Mouse (Mus musculus): ENCODE measurements around the gene Map1lc3a.

Map1lc3a gene

GRCm38 (mm10) chr2:155276195-155276594, at the start of gene Map1lc3a:
Gene Map1lc3a, plus strand, starts transcription at chr2:155276297.
- peak; percentile 98 for DNase-seq (ENCODE audit: low read depth, low spot score)

DNA sequence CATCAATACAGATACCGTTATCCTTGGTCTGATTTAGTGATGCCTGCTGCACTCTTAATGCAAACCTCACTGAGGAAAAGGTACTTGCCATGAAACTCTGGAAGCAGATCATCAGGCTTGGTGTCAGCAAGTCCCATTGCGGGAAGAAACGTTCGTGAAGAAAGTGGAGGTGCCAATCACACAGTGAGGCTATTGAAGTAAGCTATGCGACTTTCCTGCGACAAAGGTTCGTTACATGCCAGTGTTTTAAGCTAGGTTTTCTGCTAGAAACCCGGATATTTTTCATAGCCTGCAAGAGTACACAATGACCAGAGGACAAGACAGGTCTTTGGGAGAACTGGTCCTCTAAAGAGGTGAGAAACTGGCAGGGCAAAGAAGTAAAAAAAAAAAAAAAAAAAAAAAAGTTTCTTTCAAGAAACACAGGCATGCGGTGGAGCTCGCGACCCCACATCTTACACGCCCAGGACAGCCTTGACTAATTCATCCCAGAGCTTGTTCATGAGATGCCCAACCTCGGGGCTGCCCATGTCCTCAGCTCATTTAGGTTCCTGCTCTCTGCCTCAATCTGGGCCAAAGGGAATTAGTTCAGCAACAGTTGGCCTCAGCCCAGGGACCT, 40.2 kb upstream of the Map1lc3a start:
- DNase-seq (ENCODE audit: low read depth, low spot score) = peak; percentile 25

- DNase-seq (ENCODE audit: low read depth, low spot score) = peak; percentile 99
These were observed 39.6 kb upstream of the Map1lc3a start, which contains the start of gene Dynlrb1 for GRCm38 (mm10) chr2:155236362-155236992. Gene Dynlrb1, plus strand, starts transcription at chr2:155236533.

DNA sequence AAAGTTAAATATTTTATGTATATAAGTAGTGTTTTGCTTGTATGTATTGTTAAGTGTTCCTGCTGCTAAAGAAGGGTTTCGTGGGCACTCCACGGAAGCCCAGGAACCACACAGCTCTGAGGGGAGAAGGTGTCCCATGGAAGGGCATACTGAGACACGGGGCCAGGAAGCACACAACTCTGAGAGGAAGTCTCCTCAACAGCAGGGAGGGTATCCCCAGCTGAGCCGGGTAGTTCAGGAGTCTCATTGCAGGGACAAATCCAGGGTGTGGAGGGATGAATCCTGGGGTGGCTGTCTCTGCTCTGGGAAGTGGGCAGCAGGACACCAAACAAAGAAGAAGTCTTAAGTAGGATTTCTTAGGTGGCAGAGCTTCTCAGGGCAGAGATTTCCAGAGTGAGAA, 38.8 kb upstream of the Map1lc3a start:
- DNase-seq (ENCODE audit: low read depth, low spot score) = no peak

DNA sequence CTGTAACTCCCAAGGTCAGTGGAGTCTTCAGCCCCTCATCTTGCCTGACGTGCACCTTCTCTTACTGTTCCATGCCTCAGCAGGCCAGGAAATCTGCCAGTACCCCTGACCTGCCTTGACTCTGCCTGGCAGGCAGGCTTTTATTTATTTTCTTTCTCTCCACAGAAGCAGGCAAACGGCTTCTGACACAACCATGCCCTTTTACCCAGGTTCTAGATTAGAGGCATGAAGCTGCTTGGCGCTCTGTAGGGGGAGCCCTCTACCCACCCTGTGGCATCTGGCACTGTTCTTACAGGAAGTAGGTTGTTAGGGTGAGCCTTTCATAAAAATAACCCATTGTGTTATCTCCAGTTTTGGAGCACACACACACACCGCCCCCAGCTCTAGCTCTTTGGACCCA, 35.2 kb upstream of the Map1lc3a start:
- peak; percentile 37 for DNase-seq (ENCODE audit: low read depth, low spot score)

DNA sequence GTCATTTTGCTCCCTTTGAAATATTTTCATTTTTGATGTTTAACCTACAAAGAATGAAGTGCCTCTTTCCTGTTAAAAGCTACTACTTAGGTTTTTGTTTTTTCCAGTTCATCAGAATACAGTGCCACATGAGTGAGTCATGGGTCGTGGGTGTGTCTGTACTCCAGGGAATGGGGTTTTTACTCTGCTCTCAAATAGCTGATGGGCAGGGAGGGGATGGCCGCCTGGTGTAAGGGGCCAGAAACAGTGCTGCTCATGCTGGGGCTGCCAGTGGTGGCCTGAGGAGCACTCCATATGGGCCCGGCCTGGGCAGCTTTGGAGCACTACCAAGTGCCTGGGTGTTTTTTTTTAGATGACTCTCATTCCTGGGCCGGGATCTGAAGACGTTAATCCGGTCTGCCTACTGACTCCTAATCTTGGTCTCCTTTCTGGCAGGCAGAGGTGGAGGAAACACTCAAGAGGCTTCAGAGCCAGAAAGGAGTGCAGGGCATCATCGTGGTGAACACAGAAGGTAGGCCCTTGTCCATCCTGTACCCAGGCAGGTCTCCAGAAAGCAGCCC, 33.7 kb upstream of the Map1lc3a start:
- DNase-seq (ENCODE audit: low read depth, low spot score) = peak; percentile 61

GRCm38 (mm10) chr2:155246231-155246630, 29.9 kb upstream of the Map1lc3a start:
- peak; percentile 31 for DNase-seq (ENCODE audit: low read depth, low spot score)

GRCm38 (mm10) chr2:155248206-155248605, 27.9 kb upstream of the Map1lc3a start:
- DNase-seq (ENCODE audit: low read depth, low spot score) = no peak

DNA sequence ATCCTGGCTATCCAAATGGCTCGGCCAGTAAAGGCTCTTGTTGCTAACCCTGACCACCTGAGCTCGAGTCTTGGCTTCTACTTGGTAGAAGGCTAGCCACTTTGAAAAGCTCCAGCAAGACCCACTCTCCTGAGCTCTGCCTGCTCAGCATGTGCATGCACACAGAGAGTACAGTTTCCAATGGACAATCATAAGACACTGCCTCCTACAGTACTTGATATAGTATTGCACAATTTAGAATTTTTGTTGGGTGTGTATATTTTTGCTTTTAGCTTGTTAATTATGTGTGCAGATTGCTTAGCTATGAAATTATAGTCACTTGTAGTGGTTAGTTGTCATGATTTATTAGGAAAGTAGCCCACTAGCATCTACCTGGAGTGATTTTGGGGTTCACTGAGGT, 27.4 kb upstream of the Map1lc3a start:
- no peak for DNase-seq (ENCODE audit: low read depth, low spot score)

DNA sequence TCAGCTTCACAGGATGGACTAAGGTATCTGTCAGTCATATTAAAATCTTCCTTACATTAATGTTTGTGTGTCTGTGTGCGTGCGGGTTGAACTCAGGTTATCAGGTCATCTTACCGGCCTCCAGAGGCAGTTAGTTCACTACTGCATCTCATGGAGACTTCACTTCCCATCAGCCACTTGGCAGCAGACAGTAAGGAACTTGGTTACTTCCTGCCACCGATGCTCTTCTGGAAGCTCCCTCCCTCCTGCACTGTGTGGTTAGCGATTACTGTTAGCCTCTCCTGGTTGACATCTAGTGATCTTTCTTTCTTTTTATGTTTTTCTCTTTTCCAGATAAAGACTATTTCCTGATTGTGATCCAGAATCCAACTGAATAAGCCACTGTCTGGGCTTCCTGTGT, 26.5 kb upstream of the Map1lc3a start:
- DNase-seq (ENCODE audit: low read depth, low spot score) = no peak

DNA sequence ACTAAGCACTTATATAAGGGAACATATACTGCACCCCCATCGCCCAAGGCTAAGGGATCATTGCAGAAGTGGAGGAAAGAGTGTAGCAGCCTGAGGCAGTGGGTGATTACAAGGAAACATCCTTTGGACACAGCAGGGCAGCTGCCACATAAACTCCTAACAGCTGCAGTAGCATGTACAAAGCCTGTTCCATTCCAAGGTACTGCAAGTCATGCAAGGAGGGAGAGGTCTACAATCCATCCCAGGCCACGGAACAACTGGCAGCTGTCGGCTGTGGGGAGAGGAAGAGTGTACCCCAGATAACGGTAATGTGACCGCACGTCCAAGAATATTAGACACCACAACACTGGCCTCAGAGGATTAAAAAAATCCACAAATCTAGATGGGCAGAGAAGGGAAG, 10.6 kb upstream of the Map1lc3a start:
- no peak for DNase-seq (ENCODE audit: low read depth, low spot score)

DNA sequence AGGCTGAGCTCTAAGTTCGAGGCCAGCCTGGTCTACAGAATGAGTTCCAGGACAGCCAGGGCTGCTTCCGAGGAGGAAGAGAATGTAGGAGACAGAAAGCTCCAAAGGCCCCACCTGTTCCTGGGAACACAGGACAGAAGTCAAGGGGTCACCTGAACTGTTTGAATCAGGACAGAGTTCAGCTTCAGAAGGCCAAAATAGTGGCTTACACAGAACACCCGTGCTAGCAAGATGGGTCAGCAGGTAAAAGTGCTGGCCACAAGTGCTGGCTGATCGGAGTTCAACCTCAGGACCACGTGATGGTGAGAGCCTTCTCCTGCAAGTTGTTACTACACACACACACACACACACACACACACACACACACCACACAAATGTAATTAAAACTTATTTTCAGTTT, 9.2 kb upstream of the Map1lc3a start:
- no peak for DNase-seq (ENCODE audit: low read depth, low spot score)

GRCm38 (mm10) chr2:155271957-155272356, 4.1 kb upstream of the Map1lc3a start:
- peak; percentile 28 for DNase-seq (ENCODE audit: low read depth, low spot score)

GRCm38 (mm10) chr2:155272396-155273170, 3.5 kb upstream of the Map1lc3a start:
- no peak for DNase-seq (ENCODE audit: low read depth, low spot score)

- DNase-seq (ENCODE audit: low read depth, low spot score) = no peak
These were observed 2.5 kb upstream of the Map1lc3a start for GRCm38 (mm10) chr2:155273603-155274002.

DNA sequence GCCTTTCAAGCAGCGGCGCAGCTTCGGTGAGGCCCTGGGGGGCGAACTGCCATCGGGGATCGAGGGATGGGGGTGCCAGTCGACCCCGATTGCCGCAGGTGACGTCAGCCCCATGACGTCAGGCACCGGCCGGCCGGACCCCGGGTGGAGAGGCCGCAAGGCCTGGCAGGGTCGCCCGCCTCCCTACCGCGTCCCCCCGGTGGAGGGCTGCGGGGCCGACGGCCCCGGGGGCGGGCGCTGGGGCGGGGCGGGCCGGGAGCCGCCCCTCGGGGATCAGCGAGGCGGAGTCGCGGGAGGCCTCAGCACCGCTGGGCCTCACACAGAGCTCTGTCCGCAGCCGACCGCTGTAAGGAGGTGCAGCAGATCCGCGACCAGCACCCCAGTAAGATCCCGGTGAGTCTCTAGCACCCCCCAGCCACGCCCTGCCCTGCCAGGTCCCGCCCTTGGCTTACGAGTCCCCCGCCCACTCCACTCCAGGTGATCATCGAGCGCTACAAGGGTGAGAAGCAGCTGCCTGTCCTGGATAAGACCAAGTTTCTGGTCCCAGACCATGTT, 601 bp downstream of the Map1lc3a start:
- peak; percentile 67 for DNase-seq (ENCODE audit: low read depth, low spot score)

DNA sequence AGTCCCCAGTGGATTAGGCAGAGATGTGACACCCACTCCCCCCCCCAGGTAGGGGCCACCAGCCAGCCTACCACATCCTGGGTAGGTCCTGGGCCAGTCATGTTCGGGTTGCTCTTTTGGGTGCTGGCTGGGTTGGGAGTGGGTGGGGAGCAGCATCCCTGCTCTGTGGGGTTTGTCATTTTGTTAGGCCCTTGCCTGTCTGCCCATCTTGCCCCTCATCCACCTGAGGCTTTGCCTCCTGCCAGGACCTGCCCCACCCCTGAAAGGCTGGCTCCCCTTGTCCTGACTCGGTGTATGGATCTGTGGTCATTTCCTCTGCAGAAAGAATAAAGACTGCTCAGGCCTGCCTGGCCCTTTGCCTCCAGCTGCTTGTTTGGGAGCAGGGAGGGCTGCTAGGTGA, 1.6 kb downstream of the Map1lc3a start:
- DNase-seq (ENCODE audit: low read depth, low spot score) = no peak

DNA sequence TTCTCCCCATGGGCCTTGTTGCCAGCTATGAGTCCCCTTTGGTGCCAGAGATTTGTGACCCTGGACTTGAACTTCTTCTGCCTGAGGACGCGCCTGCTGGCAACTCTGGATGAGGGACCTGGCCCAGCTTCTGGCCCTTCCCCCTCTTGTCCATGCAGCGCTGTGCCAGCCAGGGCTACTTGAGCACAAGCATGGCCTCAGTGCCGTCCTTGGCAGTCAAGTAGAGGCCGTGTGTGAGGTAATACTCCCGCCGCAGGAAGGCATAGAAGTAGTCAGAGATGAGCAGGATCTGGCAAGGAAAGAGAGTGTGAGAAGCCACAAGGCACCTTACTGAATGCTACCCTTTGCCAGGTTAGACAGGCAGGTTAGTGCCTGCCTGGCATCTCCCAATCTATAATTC, 2.3 kb downstream of the Map1lc3a start:
- DNase-seq (ENCODE audit: low read depth, low spot score) = peak; percentile 54

GRCm38 (mm10) chr2:155279163-155279562, 3.1 kb downstream of the Map1lc3a start:
- DNase-seq (ENCODE audit: low read depth, low spot score) = no peak

GRCm38 (mm10) chr2:155280116-155280515, 4.0 kb downstream of the Map1lc3a start:
- no peak for DNase-seq (ENCODE audit: low read depth, low spot score)

GRCm38 (mm10) chr2:155283793-155284192, 7.7 kb downstream of the Map1lc3a start:
- peak; percentile 25 for DNase-seq (ENCODE audit: low read depth, low spot score)

GRCm38 (mm10) chr2:155284647-155285046, 8.6 kb downstream of the Map1lc3a start:
- no peak for DNase-seq (ENCODE audit: low read depth, low spot score)
